Mouse (Mus musculus) kidney, adult 18-20 months (tissue): ENCODE results near the gene Zfp213.

Experiments used
- DNase-seq: peaks from one replicate; pipeline ENCODE4 v3.0.0; 2021

Gene Zfp213

DNA sequence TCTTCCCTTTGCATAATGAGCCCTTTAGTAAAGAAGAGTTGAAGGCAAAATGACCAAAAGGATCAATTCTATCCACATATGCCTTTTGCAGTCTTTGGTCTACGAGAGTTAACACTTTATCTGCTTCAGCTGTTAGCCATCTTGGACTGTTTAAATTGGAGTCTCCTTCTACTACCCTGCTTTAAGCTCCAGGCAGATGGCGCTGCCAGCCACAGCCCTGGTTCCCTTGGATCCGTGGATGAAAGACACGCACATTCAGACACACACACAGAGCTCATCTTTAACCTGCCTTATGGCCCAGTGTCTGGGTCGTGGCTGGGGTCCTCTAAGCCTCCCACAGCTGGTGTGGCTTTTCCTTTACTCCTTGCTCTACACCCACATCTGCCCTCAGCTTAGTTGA lies 7.0 kb upstream of the Zfp213 start:
- no peak for DNase-seq

DNA sequence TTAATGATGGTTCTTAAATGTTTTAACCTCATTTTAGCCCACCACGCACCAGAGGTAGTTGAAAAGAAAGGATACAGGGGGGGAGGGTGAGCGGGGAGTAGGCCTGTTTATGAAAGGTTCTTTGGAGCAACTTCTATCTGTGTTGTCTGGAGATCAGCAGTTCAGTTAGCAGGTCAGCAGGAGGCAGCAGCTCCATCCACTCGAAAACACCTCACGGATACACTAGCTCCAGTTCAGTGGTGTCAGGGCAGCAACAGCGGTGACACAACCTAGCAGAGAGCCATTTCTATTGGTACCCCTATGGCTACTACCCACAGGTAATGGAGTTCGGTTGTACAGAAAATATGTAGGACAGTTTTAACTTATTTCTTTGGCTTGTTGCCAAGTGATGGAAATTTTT lies 6.0 kb upstream of the Zfp213 start:
- peak; percentile 51 for DNase-seq

- DNase-seq, result no peak
Observed at GRCm38 (mm10) chr17:23568370-23568769, 4.3 kb upstream of the Zfp213 start.

DNA sequence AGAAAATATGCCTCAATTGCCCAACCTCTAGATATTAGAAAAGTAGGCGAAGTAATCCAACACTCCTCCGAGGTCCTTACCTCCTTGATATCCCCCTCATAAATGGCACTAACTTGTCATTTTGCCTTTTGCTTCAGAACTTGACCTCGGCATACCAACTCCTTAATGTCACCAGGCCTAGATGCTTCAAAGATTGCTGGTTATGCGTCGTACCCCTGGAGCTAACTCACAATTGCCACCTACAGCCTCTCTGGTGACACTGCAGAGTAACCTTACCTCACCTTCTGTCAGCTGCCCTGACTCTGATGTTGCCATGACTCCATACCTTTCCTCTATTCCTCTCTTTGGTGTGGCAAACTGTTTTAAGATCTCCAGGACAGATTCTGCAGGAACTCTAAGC lies 2.7 kb upstream of the Zfp213 start:
- no peak for DNase-seq

- DNase-seq, result no peak
Observed at GRCm38 (mm10) chr17:23564368-23564715, 304 bp upstream of the Zfp213 start.

- peak; percentile 50 for DNase-seq
Observed at GRCm38 (mm10) chr17:23559767-23560166, 4.3 kb downstream of the Zfp213 start.

- no peak for DNase-seq
Observed at GRCm38 (mm10) chr17:23555243-23555916, 8.7 kb downstream of the Zfp213 start.

DNA sequence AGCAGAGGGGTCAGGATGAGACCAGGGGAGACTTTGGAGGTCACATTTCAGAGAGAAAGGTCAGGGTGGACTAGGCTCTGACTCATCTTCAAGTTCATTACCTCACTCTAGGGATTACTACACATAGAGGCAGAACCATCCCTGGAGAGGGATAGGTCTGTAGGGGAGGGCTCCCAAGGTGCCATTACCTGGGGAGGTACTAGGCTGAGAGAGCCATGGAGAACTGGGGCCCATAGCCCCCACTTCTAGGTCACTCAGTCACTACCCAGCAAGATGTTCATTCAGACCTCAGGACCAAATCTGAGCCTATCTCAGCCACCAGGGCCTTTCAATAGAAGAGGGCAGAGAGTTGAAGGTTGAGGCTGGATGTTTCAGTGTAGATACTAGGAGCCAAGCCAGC lies 9.7 kb downstream of the Zfp213 start:
- no peak for DNase-seq

DNA sequence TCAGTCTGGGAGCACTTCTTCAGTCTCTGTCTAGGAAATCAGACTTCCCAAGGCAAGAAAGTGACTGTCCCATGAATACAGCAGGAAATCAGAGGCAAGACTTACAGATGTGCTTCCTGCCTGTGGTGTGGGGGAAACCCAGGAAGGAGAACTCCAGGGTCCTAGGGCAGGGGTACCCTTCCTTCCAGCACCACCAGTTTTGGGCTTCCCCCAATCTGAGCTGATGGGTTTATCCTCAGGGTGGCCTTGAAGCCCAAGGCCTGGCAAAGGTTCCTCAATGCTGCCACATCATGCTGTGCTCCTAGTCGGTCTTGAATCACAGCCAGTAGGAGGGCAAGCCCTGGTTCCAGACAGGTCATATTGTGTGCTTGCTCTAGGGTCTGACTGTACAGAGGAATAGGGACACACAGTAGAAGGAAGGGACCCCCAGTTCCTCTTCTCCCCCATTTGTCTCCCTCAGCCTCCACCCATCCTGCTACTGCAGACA lies 10.4 kb downstream of the Zfp213 start:
- DNase-seq, result no peak

GRCm38 (mm10) chr17:23552896-23553633 lies 11.0 kb downstream of the Zfp213 start:
- DNase-seq, result no peak

DNA sequence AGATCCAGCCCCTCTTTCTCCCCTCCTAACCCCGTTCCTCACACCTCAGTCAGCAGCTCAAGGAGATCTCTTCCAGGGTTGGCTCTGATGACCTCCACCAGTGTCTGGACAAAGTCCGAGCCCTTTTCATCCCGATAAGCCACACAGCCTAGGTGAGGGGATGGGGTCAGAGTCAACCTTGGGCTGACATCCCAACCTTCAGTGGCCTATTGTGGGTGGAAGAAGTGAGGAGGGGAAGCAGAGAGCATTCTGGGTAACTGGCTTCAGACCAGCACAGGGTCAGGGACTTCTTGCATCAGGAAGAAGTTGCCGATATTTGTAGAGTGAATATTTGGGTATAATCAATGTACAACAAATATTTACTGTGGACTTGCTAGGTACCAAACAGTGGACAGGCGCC lies 12.1 kb downstream of the Zfp213 start:
- no peak for DNase-seq

DNA sequence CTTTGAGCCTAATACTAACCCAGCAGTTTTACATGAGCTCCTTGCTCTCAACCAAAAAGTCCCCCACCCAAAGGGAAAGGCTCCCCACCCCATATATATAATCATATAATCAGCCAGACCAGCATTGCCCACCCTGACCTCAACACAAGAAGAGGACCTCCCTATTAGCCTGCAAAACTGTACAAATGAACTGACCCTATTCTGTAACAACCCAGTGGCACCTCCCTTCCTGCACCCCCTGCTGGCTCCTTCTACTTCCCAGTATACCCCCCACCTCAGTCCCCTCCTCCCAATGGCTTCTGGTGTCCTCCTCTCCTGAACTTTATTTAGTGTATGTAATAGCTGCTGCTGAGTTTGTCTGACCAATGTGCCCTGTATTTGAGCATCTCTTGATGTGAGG lies 12.6 kb downstream of the Zfp213 start:
- no peak for DNase-seq

- DNase-seq, result no peak
Observed at GRCm38 (mm10) chr17:23550856-23551255, 13.2 kb downstream of the Zfp213 start.

GRCm38 (mm10) chr17:23550188-23550791 lies 13.7 kb downstream of the Zfp213 start:
- DNase-seq, result peak; percentile 95

DNA sequence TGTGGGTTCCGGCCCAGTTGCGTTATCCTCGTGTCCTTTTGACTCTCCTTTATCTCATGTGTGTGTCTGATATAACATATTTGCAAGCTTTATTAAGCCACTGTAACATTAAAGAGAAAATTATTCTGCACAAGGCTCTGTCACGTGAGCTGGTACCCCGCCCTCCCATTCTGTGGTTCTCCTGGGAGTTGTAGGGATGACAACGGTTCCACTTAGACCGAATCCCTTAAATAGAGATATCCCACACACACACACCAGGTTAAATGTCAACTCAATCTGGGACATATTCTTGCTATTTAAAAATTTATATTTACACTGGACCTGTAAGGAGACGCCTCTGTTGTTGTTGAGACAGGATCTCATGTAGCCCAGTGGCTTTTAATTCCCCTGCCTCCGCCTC lies 14.6 kb downstream of the Zfp213 start:
- DNase-seq, result no peak

- DNase-seq, result peak; percentile 84
Observed at GRCm38 (mm10) chr17:23548615-23549014, 15.4 kb downstream of the Zfp213 start.

- no peak for DNase-seq
Observed at GRCm38 (mm10) chr17:23547681-23548443, 16.2 kb downstream of the Zfp213 start.

DNA sequence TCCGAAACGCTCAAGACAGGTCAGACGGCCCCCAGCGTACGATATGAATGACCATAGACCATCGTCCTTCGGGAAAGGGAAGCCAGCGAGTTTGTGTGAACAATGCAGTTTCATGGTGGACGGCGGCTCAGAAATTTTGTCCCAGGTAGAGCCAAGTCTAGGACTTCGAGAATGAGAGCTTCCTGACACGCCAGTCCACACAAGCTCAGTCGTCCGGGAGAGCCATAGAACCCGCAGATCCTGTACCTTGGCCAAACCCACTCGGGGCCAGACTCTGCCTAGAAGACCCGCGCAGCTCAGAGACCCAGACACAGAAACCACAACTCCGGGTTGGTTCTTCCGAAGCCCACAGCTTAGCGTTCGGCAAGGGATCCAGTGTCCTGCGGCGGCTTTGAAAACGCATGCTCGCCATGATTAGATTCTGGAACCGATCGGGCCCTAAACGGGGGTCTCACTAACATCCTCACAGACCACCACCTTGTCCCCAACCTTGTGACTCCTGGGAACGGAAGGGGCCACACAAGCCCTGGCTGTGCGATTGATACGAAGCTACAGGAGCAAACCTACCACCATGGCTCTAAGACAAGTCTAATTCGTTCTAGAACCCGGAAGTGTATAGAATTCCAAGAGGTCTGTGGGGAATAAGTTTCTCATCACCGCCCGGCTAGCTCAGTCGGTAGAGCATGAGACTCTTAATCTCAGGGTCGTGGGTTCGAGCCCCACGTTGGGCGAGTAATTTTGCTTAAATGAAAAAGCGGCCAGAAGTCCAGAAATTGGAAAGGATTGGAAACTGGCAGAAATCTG lies 17.1 kb downstream of the Zfp213 start:
- peak; percentile 90 for DNase-seq

DNA sequence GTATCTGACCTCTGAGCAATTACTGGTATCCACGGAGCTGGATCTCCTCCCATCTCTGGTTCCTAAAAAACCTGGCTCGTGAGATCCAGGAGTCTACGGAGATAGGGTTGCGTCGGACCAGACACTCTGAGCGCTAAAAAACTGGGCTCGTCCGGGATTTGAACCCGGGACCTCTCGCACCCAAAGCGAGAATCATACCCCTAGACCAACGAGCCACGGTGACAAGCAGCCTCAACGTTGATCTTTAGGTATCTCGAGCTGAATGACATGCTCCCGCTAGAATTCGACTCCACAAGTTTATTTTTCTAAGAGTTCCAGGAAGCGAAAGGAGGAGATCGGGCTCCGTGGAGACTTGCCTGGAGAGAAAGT lies 17.7 kb downstream of the Zfp213 start:
- peak; percentile 85 for DNase-seq

DNA sequence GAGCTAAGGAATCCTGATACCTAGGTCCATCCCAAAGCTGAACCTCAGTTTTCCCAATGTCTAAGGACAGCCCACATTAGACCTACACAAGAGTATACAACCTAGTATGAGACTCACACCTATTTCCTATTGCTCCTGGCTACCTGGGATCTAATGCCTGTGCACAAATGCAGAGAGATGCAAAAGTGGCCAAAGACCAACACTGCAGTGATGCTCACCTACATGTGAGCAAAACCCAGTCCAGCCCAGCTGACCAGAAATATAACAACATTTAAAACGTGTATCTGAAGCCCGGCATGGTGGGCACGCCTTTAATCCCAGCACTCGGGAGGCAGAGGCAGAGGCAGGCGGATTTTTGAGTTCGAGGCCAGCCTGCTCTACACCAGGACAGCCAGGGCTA lies 18.2 kb downstream of the Zfp213 start:
- DNase-seq, result no peak

DNA sequence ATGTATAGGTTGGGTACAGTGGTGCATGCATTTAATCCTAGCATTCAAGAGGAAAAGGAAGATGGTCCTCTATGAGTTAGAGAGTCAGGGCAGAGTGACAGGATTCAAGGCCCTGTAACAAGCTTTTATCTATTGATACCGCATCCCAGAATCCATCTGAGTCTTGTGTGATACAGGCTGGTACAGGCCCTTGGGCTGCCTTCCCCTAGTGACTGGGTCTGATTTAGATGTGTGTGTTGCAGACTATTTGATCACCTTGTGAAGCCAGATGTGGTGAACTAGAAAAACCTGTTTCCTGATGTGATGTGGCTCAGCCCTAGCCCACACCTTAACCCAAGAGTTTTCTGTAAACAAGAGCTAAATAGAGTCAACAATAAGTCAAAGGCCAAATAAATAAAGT lies 19.3 kb downstream of the Zfp213 start:
- DNase-seq, result peak; percentile 1

DNA sequence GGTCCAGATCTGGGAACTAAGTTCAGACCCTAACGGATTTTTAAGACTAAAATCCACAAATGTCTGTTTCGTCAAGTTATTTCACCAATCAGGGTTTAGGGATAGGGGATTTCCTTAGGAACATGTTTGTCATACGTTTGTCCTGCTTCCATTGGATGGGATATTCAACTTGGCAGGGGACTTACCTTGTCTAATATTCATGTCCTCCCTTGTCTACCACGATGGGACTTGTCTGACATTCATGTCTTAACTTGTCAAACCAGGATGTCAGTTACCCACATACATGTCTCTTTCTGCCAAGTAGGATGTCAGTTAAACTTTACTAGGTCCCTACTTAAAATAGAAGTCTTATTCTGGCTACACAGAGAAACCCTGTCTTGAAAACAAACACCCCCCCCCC lies 20.1 kb downstream of the Zfp213 start:
- DNase-seq, result no peak

- peak; percentile 7 for DNase-seq
Observed at GRCm38 (mm10) chr17:23543325-23543724, 20.7 kb downstream of the Zfp213 start.
